Mouse (Mus musculus): ENCODE results near the gene Ifitm6.

DNA sequence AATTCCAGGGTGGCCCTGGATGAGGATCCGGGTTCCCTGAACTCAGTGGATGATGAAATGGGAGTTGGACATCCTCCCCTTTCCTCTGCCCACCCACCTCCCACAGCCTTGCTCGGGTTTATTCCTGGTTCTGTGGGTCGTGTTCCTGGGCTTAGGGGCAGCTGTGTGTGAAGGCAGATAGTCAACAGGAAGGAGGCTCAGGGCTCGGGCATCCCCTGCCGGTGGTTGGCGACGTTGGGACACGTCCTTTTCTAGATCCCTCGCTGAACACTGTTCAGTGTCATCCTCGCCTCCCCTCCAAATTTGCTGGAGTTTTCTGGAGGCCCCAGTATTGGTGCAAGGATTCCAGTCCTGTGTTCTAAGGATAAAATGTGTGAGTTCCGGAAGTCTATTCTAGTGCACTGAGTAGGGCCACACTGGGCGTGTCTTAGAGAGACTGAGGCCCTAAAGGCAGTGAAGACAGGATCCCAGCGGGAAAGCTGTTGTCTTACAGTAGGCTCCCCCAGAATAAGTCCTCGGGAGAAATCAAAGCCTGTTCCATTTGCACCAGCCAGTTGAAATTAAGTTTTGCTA lies 26.5 kb downstream of the Ifitm6 start:
- TF ChIP-seq POLR2A (IDR thresholded peaks at IDR 0.05; ENCODE audit: insufficient read depth, low read depth, low read length) (no peak), CTCF (IDR thresholded peaks at IDR 0.05) (no peak), EP300 (IDR thresholded peaks at IDR 0.05; ENCODE audit: insufficient read depth, low read depth, low read length) (no peak)

All from heart, adult 2 months (tissue).